Mouse (Mus musculus): ENCODE results near the gene Ndufv1.
"Not testable (repeated sequence)": the region's sequence is repeated elsewhere in the genome, so short reads cannot be mapped to it uniquely, and the experiment has no call there.

Ndufv1 gene

DNA sequence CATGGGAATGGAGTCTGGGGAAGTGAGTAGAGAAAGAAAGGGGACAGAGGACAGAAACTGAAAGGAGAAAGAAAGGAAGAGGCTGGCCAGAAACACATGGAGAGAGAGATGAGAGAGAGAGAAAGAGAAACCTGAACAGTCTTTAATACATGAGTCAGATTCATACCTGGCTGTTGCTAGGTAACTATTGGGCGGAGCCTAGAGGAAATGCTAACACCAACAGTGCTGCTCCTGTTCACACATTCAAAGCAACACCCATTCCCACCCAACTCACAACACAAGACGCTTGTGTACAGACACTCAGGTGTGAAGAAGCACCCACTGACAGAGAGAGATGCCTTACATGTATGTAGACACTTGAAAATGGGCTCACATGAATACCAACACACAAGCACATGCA is 36.7 kb downstream of the Ndufv1 start:
- in situ Hi-C loops (cut with MboI, MseI): no loop called here

DNA sequence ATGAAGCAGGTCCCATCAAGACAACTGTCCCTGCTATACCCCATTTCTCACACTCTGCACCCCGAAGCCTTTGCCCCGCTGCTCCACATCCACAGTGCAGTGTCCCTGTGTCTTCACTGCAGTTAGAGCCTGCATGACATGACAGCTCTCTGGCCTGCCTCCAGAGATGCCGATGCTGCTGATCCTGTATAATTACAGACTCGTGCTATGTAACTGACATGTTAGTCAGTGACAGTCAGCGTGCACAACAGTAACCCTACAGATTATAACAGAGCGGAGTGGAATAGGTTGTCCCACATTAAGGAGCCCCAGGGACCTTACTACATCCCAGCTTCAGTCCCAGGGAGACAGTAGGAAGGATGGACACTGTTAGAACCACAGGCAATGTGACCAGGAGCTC is 38.0 kb downstream of the Ndufv1 start:
- in situ Hi-C loops (cut with MboI, MseI): not testable (repeated sequence)

DNA sequence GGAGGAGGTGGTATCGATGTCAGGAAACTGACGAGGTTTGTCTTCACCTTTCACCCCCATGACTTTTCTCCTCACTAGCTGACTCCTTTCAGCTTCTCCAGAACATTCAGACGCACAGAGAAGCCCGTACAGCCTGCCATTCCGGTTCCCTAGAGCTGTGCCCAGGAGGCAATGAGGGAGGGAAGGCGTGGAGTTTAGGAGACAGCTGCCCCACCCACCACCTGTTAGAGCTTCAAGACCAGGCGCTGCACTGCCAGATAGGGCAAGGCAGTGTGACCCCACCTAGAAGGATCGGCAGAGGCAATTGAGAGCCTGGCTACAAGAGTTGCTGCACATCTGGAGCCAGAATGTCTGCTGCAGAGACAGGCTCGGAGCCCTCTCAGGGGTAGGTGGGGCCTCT is 40.4 kb downstream of the Ndufv1 start, which contains the start of gene Aldh3b2:
Gene Aldh3b2 (plus strand): TSS at position 100 of the 400 bp plus-strand sequence.
- in situ Hi-C loops (cut with MboI, MseI): no loop called here

DNA sequence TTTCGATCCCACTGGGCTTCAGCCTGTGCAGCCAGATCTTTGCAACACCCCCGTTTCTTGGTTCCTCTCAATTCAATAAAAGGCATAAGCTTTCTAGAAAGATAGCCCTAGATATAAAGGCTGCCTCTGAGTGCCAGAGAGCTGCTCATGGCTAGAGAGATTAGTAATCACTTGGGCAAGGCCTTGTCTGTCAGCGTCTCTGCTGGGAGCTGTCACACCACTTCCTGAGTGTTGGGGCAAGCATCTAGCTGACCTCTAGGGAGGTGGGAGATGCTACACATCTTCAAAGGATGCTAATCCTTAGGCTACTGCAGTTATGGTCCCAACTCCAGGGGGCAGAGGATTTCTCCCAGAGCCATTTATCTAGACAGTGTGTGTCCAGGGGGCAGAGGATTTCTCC is 45.3 kb downstream of the Ndufv1 start:
- in situ Hi-C loops (cut with MboI, MseI): no loop called here

DNA sequence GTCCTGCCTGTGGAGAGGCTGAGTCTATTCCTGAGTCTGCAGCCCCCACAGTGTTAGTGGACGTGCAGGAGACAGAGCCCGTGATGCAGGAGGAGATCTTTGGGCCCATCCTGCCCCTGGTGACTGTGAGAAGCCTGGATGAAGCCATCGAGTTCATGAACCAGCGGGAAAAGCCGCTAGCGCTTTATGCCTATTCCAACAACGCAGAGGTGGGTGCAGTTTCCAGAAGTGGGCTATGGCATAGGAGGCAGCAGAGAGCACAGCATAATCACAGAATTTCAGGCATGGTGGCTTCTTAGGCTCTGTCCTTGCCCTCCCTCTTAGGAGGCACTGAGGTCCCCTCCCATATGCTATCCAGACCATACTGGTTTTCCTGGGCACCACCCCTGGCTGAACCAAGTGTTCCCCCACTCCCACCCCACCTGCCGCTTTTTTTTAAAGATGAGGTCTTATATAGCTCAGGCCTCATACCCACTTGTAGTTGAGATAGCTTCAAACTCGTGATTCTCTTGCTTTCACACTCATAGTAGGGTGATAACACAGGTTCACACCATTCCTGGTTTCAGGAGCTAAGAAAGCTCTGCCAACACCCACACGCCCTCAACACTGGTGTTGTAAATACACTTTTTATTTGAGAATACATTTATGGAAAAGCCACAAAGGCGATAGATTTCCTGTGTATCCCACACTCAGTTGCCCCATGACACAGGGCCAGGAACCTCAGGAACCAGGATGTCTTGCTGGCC is 46.1 kb downstream of the Ndufv1 start:
- in situ Hi-C loops (cut with MboI, MseI): no loop called here

DNA sequence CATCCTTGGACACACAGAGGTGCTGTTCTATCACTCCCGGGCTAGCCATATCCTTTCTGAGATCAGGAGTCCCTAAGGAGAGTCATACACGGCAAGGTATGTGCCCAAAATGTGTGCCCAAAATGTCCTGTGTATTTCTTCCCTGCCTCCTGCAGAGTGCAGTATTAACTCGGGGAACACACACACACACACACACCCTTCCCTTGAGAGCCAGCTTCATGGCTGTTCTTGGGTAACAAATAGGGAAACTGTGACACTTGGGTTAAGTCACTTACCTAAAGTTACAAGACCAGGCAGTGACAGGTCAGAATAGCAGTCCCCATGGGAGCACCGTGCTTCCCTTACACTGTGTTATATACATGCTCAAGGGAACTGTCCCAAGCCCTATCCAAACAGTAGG is 48.6 kb downstream of the Ndufv1 start:
- in situ Hi-C loops (cut with MboI, MseI): no loop called here

DNA sequence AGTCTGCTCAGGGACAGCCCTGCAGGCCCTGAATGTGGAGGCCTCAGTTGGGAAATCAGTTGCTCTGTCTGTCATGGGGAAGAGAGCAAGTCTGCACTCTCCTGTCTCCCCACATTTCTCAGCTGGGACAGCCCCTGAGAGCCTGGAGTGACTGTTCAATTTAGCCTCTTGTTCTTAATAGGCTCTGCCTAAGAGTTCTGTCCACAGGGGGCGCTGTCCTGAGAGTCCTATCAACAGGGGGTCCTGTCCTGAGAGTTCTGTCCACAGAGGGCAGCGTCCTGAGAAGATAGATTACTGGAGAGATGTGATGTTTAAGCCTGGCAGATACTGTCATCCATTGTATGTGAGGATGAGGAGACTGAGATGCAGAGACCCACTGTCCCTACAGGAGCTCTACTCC is 50.1 kb downstream of the Ndufv1 start:
- in situ Hi-C loops (cut with MboI, MseI): no loop called here

DNA sequence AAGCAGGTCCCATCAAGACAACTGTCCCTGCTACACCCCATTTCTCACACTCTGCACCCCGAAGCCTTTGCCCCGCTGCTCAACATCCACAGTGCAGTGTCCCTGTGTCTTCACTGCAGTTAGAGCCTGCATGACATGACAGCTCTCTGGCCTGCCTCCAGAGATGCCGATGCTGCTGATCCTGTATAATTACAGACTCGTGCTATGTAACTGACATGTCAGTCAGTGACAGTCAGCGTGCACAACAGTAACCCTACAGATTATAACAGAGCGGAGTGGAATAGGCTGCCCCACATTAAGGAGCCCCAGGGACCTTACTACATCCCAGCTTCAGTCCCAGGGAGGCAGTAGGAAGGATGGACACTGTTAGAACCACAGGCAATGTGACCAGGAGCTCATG is 50.8 kb downstream of the Ndufv1 start:
- in situ Hi-C loops (cut with MboI, MseI): not testable (repeated sequence)

DNA sequence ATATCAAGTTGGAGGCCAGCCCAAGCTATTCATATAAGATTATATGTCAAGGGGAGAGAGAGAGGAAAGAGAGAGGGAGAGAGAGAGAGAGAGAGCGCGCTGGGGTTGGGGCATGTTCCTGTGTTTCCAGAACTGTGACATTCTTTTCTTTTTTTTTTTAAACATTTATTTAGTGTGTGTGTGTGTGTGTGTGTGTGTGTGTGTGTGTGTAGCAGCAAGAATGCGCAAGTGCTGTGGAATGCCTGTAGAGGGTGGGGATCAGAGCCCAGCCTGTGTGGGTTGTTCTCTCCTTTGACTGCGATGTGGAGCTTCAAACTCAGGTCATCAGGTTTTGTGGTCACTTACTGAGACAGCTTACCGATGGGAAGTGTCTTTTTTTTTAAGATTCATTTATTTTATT is 52.4 kb downstream of the Ndufv1 start:
- in situ Hi-C loops (cut with MboI, MseI): no loop called here

DNA sequence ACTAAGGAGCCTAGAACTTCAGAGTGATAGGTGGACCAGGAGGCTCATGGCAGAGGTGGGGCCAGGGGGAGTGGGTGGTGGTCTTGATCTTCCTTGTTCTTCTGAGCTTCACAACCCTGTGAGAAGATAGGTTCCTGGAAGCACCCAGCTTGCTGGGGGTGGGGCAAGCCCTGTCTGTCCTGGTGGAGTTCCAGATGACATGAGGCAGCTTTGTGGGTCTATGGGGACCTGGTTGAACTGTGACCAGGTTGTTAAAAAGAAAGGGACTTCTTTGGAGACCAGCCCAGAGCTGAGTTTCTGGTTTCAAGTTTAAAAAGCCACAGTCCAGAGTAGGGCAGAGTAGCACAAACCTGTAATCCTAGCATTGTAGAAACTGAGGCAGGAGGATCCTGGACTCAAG is 53.6 kb downstream of the Ndufv1 start:
- in situ Hi-C loops (cut with MboI, MseI): no loop called here

DNA sequence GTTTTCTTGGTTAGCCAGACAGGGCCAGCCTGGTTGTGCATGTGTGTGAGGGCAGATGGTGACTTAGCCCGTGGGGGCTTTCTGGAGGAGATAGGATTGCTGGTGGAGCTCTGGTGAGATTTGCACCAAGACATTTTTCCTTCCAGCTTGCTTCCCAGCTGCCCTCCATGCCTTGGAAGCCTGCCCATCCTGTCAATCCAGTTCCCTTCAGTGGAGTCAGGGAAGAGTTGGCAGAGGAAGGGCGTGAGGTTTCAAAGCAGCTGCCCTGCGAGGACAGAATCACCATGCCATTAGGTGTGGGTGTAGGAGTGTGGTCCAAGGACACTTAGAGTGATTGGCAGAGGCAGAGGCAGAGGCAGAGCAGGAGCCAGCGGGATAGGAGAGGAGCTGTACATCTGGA is 54.1 kb downstream of the Ndufv1 start, which contains the start of gene Aldh3b3:
Gene Aldh3b3 (plus strand): TSS at position 176 of the 400 bp plus-strand sequence.
- in situ Hi-C loops (cut with MboI, MseI): no loop called here

Data from regulatory T cell (primary cell).